Mouse (Mus musculus) heart, embryonic 14.5 days (tissue): ENCODE measurements around the gene Naa80. TPM values are rescaled to one million over a fixed set of nuclear protein-coding genes. Genes with fewer than 3 reads are reported as not detected.
A peak's percentile ranks its signal among the peaks of the same experiment; 100 is the strongest.

Source experiments
- ATAC-seq: fragments of 200-750 bp; cut with Nextera tagmentation; 2 replicates; pipeline ENCODE4 v1.8.0; 2017; ENCODE audit warnings: low read depth, moderate TSS enrichment; ENCODE audit not compliant: insufficient number of reproducible peaks, insufficient read depth, low FRiP score
- H3K27ac ChIP-seq, 2 experiments: fragments of 200-500 bp in 1 of 2; fragments of 300-500 bp in 1 of 2; sonication (generic) in 1 of 2; replicated peaks in 1 of 2; 2 replicates each; pipeline ENCODE4 v1.5.1; 2012 to 2014; ENCODE audit warnings: low read depth in 2 of 2, low read length in 2 of 2, control low read depth in 1 of 2, mild to moderate bottlenecking in 1 of 2, mixed read lengths in 1 of 2; ENCODE audit not compliant: control insufficient read depth in 1 of 2, insufficient read depth in 1 of 2
- H3K27me3 ChIP-seq: fragments of 300-500 bp; sonication (generic); 2 replicates; pipeline ENCODE4 v1.6.1; 2014; ENCODE audit warnings: mild to moderate bottlenecking, low read length, control low read depth; ENCODE audit not compliant: control insufficient read depth, insufficient read depth
- H3K36me3 ChIP-seq: fragments of 300-500 bp; sonication (generic); 2 replicates; pipeline ENCODE4 v1.6.1; 2014; ENCODE audit warnings: mild to moderate bottlenecking, control low read depth, low read length, mixed read lengths; ENCODE audit not compliant: control insufficient read depth, insufficient read depth
- H3K4me1 ChIP-seq, 2 experiments: fragments of 200-500 bp in 1 of 2; fragments of 300-500 bp in 1 of 2; sonication (generic) in 1 of 2; 2 replicates each; pipeline ENCODE4 v1.6.1; 2012 to 2014; ENCODE audit warnings: low read length in 2 of 2, control low read depth in 1 of 2, mixed read lengths in 1 of 2; ENCODE audit not compliant: control insufficient read depth in 2 of 2, insufficient read depth in 2 of 2
- H3K4me2 ChIP-seq: fragments of 300-500 bp; sonication (generic); 2 replicates; pipeline ENCODE4 v1.6.1; 2014; ENCODE audit warnings: mild to moderate bottlenecking, low read length
- H3K4me3 ChIP-seq, 2 experiments: fragments of 200-500 bp in 1 of 2; fragments of 300-500 bp in 1 of 2; sonication (generic) in 1 of 2; 2 replicates each; pipeline ENCODE4 v1.5.1; 2012 to 2014; ENCODE audit warnings: low read length in 2 of 2, mild to moderate bottlenecking in 2 of 2, control low read depth in 1 of 2, low read depth in 1 of 2, moderate library complexity in 1 of 2; ENCODE audit not compliant: control insufficient read depth in 1 of 2, insufficient read depth in 1 of 2
- H3K9ac ChIP-seq: fragments of 300-500 bp; sonication (generic); 2 replicates; pipeline ENCODE4 v1.6.1; 2014; ENCODE audit warnings: mild to moderate bottlenecking, low read length
- H3K9me3 ChIP-seq: fragments of 300-500 bp; sonication (generic); 2 replicates; pipeline ENCODE4 v1.6.1; 2016; ENCODE audit warnings: low read length, control low read depth; ENCODE audit not compliant: control insufficient read depth
- WGBS: fragments of 180-500 bp; shearing (Covaris S2); extraction: QIAGEN DNeasy Blood & Tissue Kit; methylation state at CpG from one replicate; pipeline ENCODE4 v1.1.7; 2014; 5-methylcytosine and 5-hydroxymethylcytosine counted together
- polyA plus RNA-seq: library from polyadenylated mRNA; unstranded; fragments of >200 nt; fragmentation: Nextera tagmentation; extraction: Ambion mirVana; gene quantifications from 2 replicates; pipeline ENCODE4 v1.2.1, GENCODE M21; 2014

Gene Naa80
- polyA plus RNA-seq, result 10.0 and 14.9 TPM in 2 replicates

DNA sequence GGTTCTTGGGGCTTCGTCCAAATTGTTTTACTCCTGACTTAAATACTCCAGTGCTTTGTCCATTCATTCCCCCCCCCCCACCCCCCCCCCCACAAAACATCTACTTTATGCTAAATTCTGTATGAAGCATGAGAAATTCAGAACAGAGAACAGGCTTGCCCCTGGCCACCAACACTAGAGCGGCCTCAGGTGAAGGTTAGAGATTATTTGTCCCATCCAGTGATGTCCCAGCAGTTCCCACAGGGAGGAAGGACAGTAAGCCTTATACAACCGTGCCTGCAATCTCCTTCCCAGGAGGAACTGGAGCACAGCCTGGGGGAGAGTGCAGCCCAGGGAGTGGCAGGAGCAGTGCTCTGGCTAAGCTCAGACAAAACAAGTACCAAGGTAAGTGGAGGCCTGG, at the start of gene Naa80:
Gene Naa80 (plus strand): TSS at position 301 of the 400 bp plus-strand sequence.
- Histone ChIP-seq H3K36me3 (peaks cover 21% of the 10 kb centered on the region), H3K9me3 (no peaks in the 10 kb centered on the region), H3K4me2 (0 out of 2 replicates have a peak within 1 kb of the TSS, but pooled peaks have one; percentile 61), H3K27me3 (no peaks in the 10 kb centered on the region), H3K9ac (no peak within 1 kb of the TSS; the same call in 1 of the 2 replicates), H3K4me1 (peaks cover 17 to 29% of the 10 kb centered on the region in 2 experiments), H3K4me3 (no peak within 1 kb of the TSS), H3K27ac (peak within 1 kb of the TSS in 1 of 2 experiments; percentile 94; a peak in 1 of 4 replicates)
- 74% methylated on average over 3 of the region's 3 CpGs for WGBS
- ATAC-seq, result no peak

GRCm38 (mm10) chr9:107533791-107534407, 44.8 kb upstream of the Naa80 start, which contains the start of gene Tmem115:
TSS of gene Tmem115 (plus strand) at chr9:107533945.
- Histone ChIP-seq H3K36me3 (peaks cover 18% of the 10 kb centered on the region), H3K9ac (peak within 1 kb of the TSS; percentile 93), H3K27me3 (no peaks in the 10 kb centered on the region), H3K4me2 (peak within 1 kb of the TSS; percentile 91), H3K4me1 (peaks cover 22 to 29% of the 10 kb centered on the region in 2 experiments), H3K4me3 (peak within 1 kb of the TSS; percentile 86 to 96), H3K9me3 (no peaks in the 10 kb centered on the region), H3K27ac (peak within 1 kb of the TSS; percentile 83)
- ATAC-seq, result peak; percentile 96
- WGBS, result under 1% methylated on average over 48 of the region's 48 CpGs

DNA sequence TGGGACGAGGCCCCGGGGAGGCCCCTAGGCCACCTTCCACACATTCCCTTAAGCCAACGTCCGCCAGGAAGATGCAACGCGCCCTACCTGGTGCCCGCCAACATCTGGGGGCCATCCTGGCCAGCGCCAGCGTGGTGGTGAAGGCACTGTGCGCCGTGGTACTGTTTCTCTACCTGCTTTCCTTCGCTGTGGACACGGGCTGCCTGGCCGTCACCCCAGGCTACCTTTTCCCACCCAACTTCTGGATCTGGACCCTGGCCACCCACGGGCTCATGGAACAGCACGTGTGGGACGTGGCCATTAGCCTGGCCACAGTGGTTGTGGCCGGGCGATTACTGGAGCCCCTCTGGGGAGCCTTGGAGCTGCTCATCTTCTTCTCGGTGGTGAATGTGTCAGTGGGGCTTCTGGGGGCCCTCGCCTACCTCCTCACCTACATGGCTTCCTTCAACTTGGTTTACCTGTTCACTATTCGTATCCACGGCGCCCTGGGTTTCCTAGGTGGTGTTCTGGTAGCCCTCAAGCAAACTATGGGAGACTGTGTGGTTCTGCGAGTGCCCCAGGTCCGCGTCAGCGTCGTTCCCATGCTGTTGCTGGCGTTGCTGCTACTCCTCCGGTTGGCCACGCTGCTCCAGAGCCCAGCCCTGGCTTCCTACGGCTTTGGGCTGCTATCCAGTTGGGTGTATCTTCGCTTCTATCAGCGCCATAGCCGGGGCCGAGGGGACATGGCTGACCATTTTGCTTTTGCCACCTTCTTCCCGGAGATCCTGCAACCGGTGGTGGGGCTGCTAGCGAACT, 44.1 kb upstream of the Naa80 start:
- Histone ChIP-seq H3K27me3 (no peaks in the 10 kb centered on the region), H3K4me2 (peak overlapping the region; percentile 91), H3K4me3 (peak overlapping the region; percentile 86 to 96), H3K36me3 (peaks cover 25% of the 10 kb centered on the region), H3K9me3 (no peaks in the 10 kb centered on the region), H3K27ac (peak overlapping the region; percentile 83; a peak in 3 of 4 replicates), H3K4me1 (peaks cover 22 to 29% of the 10 kb centered on the region in 2 experiments), H3K9ac (peak overlapping the region; percentile 93)
- under 1% methylated on average over 40 of the region's 40 CpGs for WGBS
- ATAC-seq, result no peak

DNA sequence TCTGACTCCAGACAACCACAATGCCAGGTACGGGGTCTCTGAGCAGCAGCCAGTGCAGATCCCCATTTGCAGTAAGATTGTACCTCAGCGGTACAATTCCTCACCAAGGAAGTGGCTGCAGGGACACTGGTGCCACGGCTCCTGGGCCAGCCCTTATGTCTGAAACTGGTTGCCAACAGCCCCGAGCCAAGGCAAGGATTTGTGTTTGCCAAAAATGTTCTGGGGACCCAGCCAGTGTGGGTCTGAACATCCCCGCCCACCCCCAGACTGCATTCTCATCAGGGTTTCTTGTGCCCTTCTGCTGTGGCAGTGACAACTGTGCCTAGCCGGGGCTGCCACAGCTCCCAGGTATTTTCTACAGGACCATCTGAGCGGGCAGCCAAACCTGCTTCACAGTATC, 40.5 kb upstream of the Naa80 start:
- H3K27me3 ChIP-seq, result no peaks in the 10 kb centered on the region
- peaks cover 31% of the 10 kb centered on the region for H3K36me3 ChIP-seq
- H3K9me3 ChIP-seq, result no peaks in the 10 kb centered on the region
- H3K4me3 ChIP-seq, result no peak overlapping the region
- no peak overlapping the region for H3K9ac ChIP-seq
- peaks cover 32 to 46% of the 10 kb centered on the region in 2 experiments for H3K4me1 ChIP-seq
- 90% methylated on average over 7 of the region's 7 CpGs for WGBS
- no peak for ATAC-seq
- H3K27ac ChIP-seq, result no peak overlapping the region
- H3K4me2 ChIP-seq, result no peak overlapping the region

GRCm38 (mm10) chr9:107538711-107539110, 40.0 kb upstream of the Naa80 start:
- Histone ChIP-seq H3K4me2 (no peak overlapping the region), H3K27me3 (no peaks in the 10 kb centered on the region), H3K4me3 (no peak overlapping the region), H3K4me1 (peaks cover 29 to 47% of the 10 kb centered on the region in 2 experiments), H3K27ac (no peak overlapping the region), H3K36me3 (peaks cover 34% of the 10 kb centered on the region), H3K9ac (no peak overlapping the region), H3K9me3 (no peaks in the 10 kb centered on the region)
- WGBS, result 88% methylated on average over 3 of the region's 3 CpGs
- ATAC-seq, result no peak

GRCm38 (mm10) chr9:107539940-107540339, 38.7 kb upstream of the Naa80 start:
- no peak overlapping the region for H3K27ac ChIP-seq
- WGBS, result 91% methylated on average over 8 of the region's 8 CpGs
- H3K4me1 ChIP-seq, result peaks cover 29 to 42% of the 10 kb centered on the region in 2 experiments
- no peaks in the 10 kb centered on the region for H3K27me3 ChIP-seq
- H3K36me3 ChIP-seq, result peaks cover 46% of the 10 kb centered on the region
- ATAC-seq, result no peak
- H3K4me2 ChIP-seq, result no peak overlapping the region
- no peak overlapping the region for H3K9ac ChIP-seq
- H3K4me3 ChIP-seq, result no peak overlapping the region
- H3K9me3 ChIP-seq, result no peaks in the 10 kb centered on the region

- peaks cover 29 to 37% of the 10 kb centered on the region in 2 experiments for H3K4me1 ChIP-seq
- no peak for ATAC-seq
- no peak overlapping the region for H3K4me2 ChIP-seq
- H3K27me3 ChIP-seq, result no peaks in the 10 kb centered on the region
- no peak overlapping the region for H3K4me3 ChIP-seq
- no peak overlapping the region for H3K9ac ChIP-seq
- peaks cover 51% of the 10 kb centered on the region for H3K36me3 ChIP-seq
- H3K27ac ChIP-seq, result no peak overlapping the region
- H3K9me3 ChIP-seq, result no peaks in the 10 kb centered on the region
- 67% methylated on average over 4 of the region's 4 CpGs for WGBS
Measured at GRCm38 (mm10) chr9:107540420-107540819, 38.3 kb upstream of the Naa80 start.
